Comparison of ENCODE assay signal across 7 mouse cellular contexts in genomic region chr11:109619055-109619454, GRCm38 (mm10). TPM values are rescaled to one million over a fixed set of nuclear protein-coding genes. Genes with fewer than 3 reads are reported as not detected.
DNase-seq lines count a peak whose midpoint lies in the region; ATAC-seq and TF ChIP-seq lines count a peak whose summit lies in the region.
"Not testable (repeated sequence)": the region's sequence is repeated elsewhere in the genome, so short reads cannot be mapped to it uniquely, and the experiment has no call there.

No protein-coding gene starts in this region.

- H3K9ac ChIP-seq in intestine, embryonic 15.5 days: not testable (repeated sequence)

- H3K4me1 ChIP-seq in intestine, embryonic 15.5 days (replicated peaks); spleen, adult 2 months (ENCODE audit: control insufficient read depth, insufficient read depth, insufficient read length): not testable (repeated sequence)

- H3K27ac ChIP-seq in intestine, embryonic 15.5 days; spleen, adult 2 months (ENCODE audit: insufficient read depth, low read length): not testable (repeated sequence)

- DNase-seq in R1 (ENCODE audit: low read depth, low spot score): peak; percentile 51
- DNase-seq in cerebellum, adult 8-10 months: peak; percentile 67
- DNase-seq in frontal cortex, postnatal 36 days (ENCODE audit: low spot score in 2 of 2): peak; percentile 53 to 57
- peak; percentile 12 to 35 for DNase-seq in left cerebral cortex, postnatal 36 days (ENCODE audit: low spot score in 2 of 2)
- DNase-seq in mesoderm, embryonic 11.5 days (ENCODE audit: low read depth, low spot score): peak; percentile 72
- peak; percentile 29 to 50 for DNase-seq in spleen, adult 2 months (ENCODE audit: low read depth in 1 of 2, low spot score in 2 of 2)

- WGBS in intestine, embryonic 15.5 days: 39% methylated on average over 8 of the region's 8 CpGs
- WGBS in spleen, adult 2 months: 34% methylated on average over 8 of the region's 8 CpGs

- TF ChIP-seq POLR2A in spleen, adult 2 months (IDR thresholded peaks at IDR 0.05; ENCODE audit: low read depth, low read length): not testable (repeated sequence)

- intact Hi-C loops in left cerebral cortex, postnatal 36 days (cut with DNase I): loop anchor here (10.0 kb wide), 1 partner anchor 304 kb away; no protein-coding TSS in a partner anchor

- peak; percentile 37; the same call in 1 of the 2 replicates for TF ChIP-seq CTCF in spleen, adult 2 months (IDR thresholded peaks at IDR 0.05; ENCODE audit: extremely low read depth, insufficient read depth, insufficient read length, insufficient replicate concordance)

- not testable (repeated sequence) for H3K27me3 ChIP-seq in intestine, embryonic 15.5 days (replicated peaks); spleen, adult 2 months (ENCODE audit: control insufficient read depth, insufficient read depth, low read length)

- not testable (repeated sequence) for H3K4me2 ChIP-seq in intestine, embryonic 15.5 days (replicated peaks)

- not testable (repeated sequence) for H3K4me3 ChIP-seq in intestine, embryonic 15.5 days (replicated peaks); spleen, adult 2 months (ENCODE audit: extremely low read depth, insufficient read depth, insufficient read length)

- H3K36me3 ChIP-seq in intestine, embryonic 15.5 days; spleen, adult 2 months (ENCODE audit: control insufficient read depth, insufficient read depth, low read length): not testable (repeated sequence)

- not testable (repeated sequence) for H3K9me3 ChIP-seq in intestine, embryonic 15.5 days

- ATAC-seq in intestine, embryonic 15.5 days: peak; percentile 46; the same call in 1 of the 2 replicates

RNA-seq across cellular contexts. Expression of gene Wipi1, which starts 7.3 kb away (rescaled TPM):
- 27.4 and 30.4 TPM in 2 replicates for polyA plus RNA-seq in intestine, embryonic 15.5 days (2015; fragmentation: Nextera tagmentation; extraction: Ambion mirVana)
- 10 to 100 TPM; 22.3 to 22.7 TPM for total RNA-seq in left cerebral cortex, postnatal 36 days (2021)
- 5.1 and 6.0 TPM in 2 replicates for polyA plus RNA-seq in spleen, adult 2 months (2012; rRNA removed)

RNA-seq across cellular contexts. Expression of gene Prkar1a, which starts 30.1 kb away (rescaled TPM):
- polyA plus RNA-seq in intestine, embryonic 15.5 days (2015; fragmentation: Nextera tagmentation; extraction: Ambion mirVana): 270 and 286 TPM in 2 replicates
- 100 to 1,000 TPM; 563 to 569 TPM for total RNA-seq in left cerebral cortex, postnatal 36 days (2021)
- polyA plus RNA-seq in spleen, adult 2 months (2012; rRNA removed): 60.3 and 66.8 TPM in 2 replicates
